In genomic region chr1:90998268-90998890, GRCm38 (mm10) we compare ENCODE assay signal across 8 mouse cellular contexts. TPM values are rescaled to one million over a fixed set of nuclear protein-coding genes. Genes with fewer than 3 reads are reported as not detected.
A peak's percentile ranks its signal among the peaks of the same experiment; 100 is the strongest.
DNase-seq lines count a peak whose midpoint lies in the region; ATAC-seq lines count a peak whose summit lies in the region.

TSS of gene Lrrfip1 (plus strand) at chr1:90998737.

- no peaks in the 10 kb centered on the region for H3K36me3 ChIP-seq in hindbrain, embryonic 13.5 days
- H3K36me3 ChIP-seq in limb, embryonic 10.5 days, result no peaks in the 10 kb centered on the region
- H3K36me3 ChIP-seq in midbrain, embryonic 11.5 days (ENCODE audit: control insufficient read depth, insufficient read depth, low read length), result no peaks in the 10 kb centered on the region
- no peaks in the 10 kb centered on the region for H3K36me3 ChIP-seq in stomach, embryonic 15.5 days

- 2% methylated on average over 59 of the region's 59 CpGs for WGBS in hindbrain, embryonic 13.5 days
- WGBS in limb, embryonic 10.5 days, result 3% methylated on average over 58 of the region's 59 CpGs
- WGBS in midbrain, embryonic 11.5 days, result 2% methylated on average over 58 of the region's 59 CpGs
- 2% methylated on average over 57 of the region's 59 CpGs for WGBS in stomach, embryonic 15.5 days

- H3K4me2 ChIP-seq in hindbrain, embryonic 13.5 days, result peak within 1 kb of the TSS; percentile 85
- H3K4me2 ChIP-seq in midbrain, embryonic 11.5 days, result peak within 1 kb of the TSS; percentile 97
- H3K4me2 ChIP-seq in stomach, embryonic 15.5 days, result peak within 1 kb of the TSS; percentile 99

- peaks cover 32% of the 10 kb centered on the region for H3K4me1 ChIP-seq in hindbrain, embryonic 13.5 days (replicated peaks)
- H3K4me1 ChIP-seq in limb, embryonic 10.5 days, result peaks cover 23% of the 10 kb centered on the region
- peaks cover 8% of the 10 kb centered on the region for H3K4me1 ChIP-seq in midbrain, embryonic 11.5 days (ENCODE audit: control insufficient read depth, insufficient read depth, low read length)
- peaks cover 12% of the 10 kb centered on the region; the same call in 1 of the 2 replicates for H3K4me1 ChIP-seq in stomach, embryonic 15.5 days

- H3K9ac ChIP-seq in hindbrain, embryonic 13.5 days, result peak within 1 kb of the TSS; percentile 87
- peak within 1 kb of the TSS; percentile 84 for H3K9ac ChIP-seq in midbrain, embryonic 11.5 days (ENCODE audit: low read length)
- H3K9ac ChIP-seq in stomach, embryonic 15.5 days, result peak within 1 kb of the TSS; percentile 61

- H3K27me3 ChIP-seq in hindbrain, embryonic 13.5 days, result no peaks in the 10 kb centered on the region
- peaks cover 16% of the 10 kb centered on the region; the same call in 1 of the 2 replicates for H3K27me3 ChIP-seq in limb, embryonic 10.5 days (ENCODE audit: low read depth, poor library complexity, severe bottlenecking)
- H3K27me3 ChIP-seq in midbrain, embryonic 11.5 days (ENCODE audit: control insufficient read depth, insufficient read depth, low read length), result no peaks in the 10 kb centered on the region; the same call in 1 of the 2 replicates
- no peaks in the 10 kb centered on the region for H3K27me3 ChIP-seq in stomach, embryonic 15.5 days (replicated peaks)

- peak within 1 kb of the TSS; percentile 78 for H3K27ac ChIP-seq in hindbrain, embryonic 13.5 days
- peak within 1 kb of the TSS; percentile 89 for H3K27ac ChIP-seq in limb, embryonic 10.5 days
- no peak within 1 kb of the TSS for H3K27ac ChIP-seq in midbrain, embryonic 11.5 days (ENCODE audit: low read depth, low read length)
- peak within 1 kb of the TSS; percentile 22; the same call in 1 of the 2 replicates for H3K27ac ChIP-seq in stomach, embryonic 15.5 days

- peak within 1 kb of the TSS; percentile 83 for H3K4me3 ChIP-seq in hindbrain, embryonic 13.5 days
- peak within 1 kb of the TSS; percentile 87 for H3K4me3 ChIP-seq in limb, embryonic 10.5 days
- peak within 1 kb of the TSS; percentile 69 for H3K4me3 ChIP-seq in midbrain, embryonic 11.5 days (ENCODE audit: low read depth, low read length)
- peak within 1 kb of the TSS; percentile 85 for H3K4me3 ChIP-seq in stomach, embryonic 15.5 days (replicated peaks)

- no peaks in the 10 kb centered on the region for H3K9me3 ChIP-seq in hindbrain, embryonic 13.5 days
- peaks cover 3% of the 10 kb centered on the region; the same call in 1 of the 2 replicates for H3K9me3 ChIP-seq in limb, embryonic 10.5 days (replicated peaks)
- no peaks in the 10 kb centered on the region for H3K9me3 ChIP-seq in midbrain, embryonic 11.5 days (ENCODE audit: control insufficient read depth, low read length)
- no peaks in the 10 kb centered on the region for H3K9me3 ChIP-seq in stomach, embryonic 15.5 days

- peak; percentile 45 for ATAC-seq in common myeloid progenitor, adult 5-6 weeks (replicated peaks; ENCODE audit: low read depth, poor library complexity, severe bottlenecking)
- ATAC-seq in hindbrain, embryonic 13.5 days (ENCODE audit: low FRiP score), result peak; percentile 85
- peak; percentile 80 for ATAC-seq in midbrain, embryonic 11.5 days (ENCODE audit: low FRiP score)
- ATAC-seq in stomach, embryonic 15.5 days (ENCODE audit: insufficient read depth, low FRiP score, low read depth), result peak; percentile 73

- no peak for DNase-seq in thymus, postnatal 0 days (ENCODE audit: low spot score)
- no peak for DNase-seq in thymus, adult 18-20 months
- DNase-seq in gastrocnemius, adult 18-20 months (ENCODE audit: low spot score), result peak; percentile 53
- DNase-seq in limb, embryonic 10.5 days (ENCODE audit: low spot score), result peak; percentile 78
- peak; percentile 94 for DNase-seq in midbrain, embryonic 11.5 days (ENCODE audit: low spot score, missing footprints)

RNA-seq across cellular contexts. Expression of gene Lrrfip1, which starts in this region (rescaled TPM):
- polyA plus RNA-seq in thymus, postnatal 0 days (2015; fragmentation: Nextera tagmentation; extraction: Ambion mirVana), result 59.8 and 61.1 TPM in 2 replicates
- total RNA-seq in common myeloid progenitor, adult 5-6 weeks (2017), result 117 and 166 TPM in 2 replicates
- 100 to 1,000 TPM; 119 to 121 TPM for total RNA-seq in gastrocnemius, adult 18-20 months (2021)
- 35.5 and 39.1 TPM in 2 replicates for polyA plus RNA-seq in hindbrain, embryonic 13.5 days (2015; fragmentation: Nextera tagmentation; extraction: Ambion mirVana)
- polyA plus RNA-seq in limb, embryonic 10.5 days (2016; fragmentation: Nextera tagmentation; extraction: Ambion mirVana), result 21.2 and 21.7 TPM in 2 replicates
- 20.2 and 21.1 TPM in 2 replicates for polyA plus RNA-seq in midbrain, embryonic 11.5 days (2014; fragmentation: Nextera tagmentation; extraction: Ambion mirVana)
- 64.9 and 65.4 TPM in 2 replicates for polyA plus RNA-seq in stomach, embryonic 15.5 days (2015; fragmentation: Nextera tagmentation; extraction: Ambion mirVana)

Comparison
In these comparisons a context has a peak if more than half of its experiments do, and no peak if none do; other contexts are left out.
1. DNase-seq: peak in gastrocnemius, adult 18-20 months (single experiment), limb, embryonic 10.5 days (single experiment) and midbrain, embryonic 11.5 days (single experiment); none in thymus, postnatal 0 days (single experiment) and thymus, adult 18-20 months (0 of 2).
2. Peak in every context shown above with its lines, with median percentiles within 50 percentile points of each other: ATAC-seq, H3K4me2 ChIP-seq, H3K4me3 ChIP-seq and H3K9ac ChIP-seq.